Mouse (Mus musculus): ENCODE results near the gene Sh3rf3. TPM values are rescaled to one million over a fixed set of nuclear protein-coding genes. Genes with fewer than 3 reads are reported as not detected.
"Not testable (repeated sequence)": the region's sequence is repeated elsewhere in the genome, so short reads cannot be mapped to it uniquely, and the experiment has no call there.

Gene Sh3rf3
- total and polyA plus RNA-seq, 2 experiments from 2014 or later, result 0.18 TPM; not detected in 1

- no peaks in the 10 kb centered on the region for H3K36me3 ChIP-seq (replicated peaks; ENCODE audit: control insufficient read depth, insufficient read depth, low read length)
- H3K4me2 ChIP-seq (ENCODE audit: low read depth, low read length), result no peak overlapping the region
- WGBS, result 73% methylated on average over 8 of the region's 8 CpGs
- H3K27me3 ChIP-seq (ENCODE audit: control insufficient read depth, insufficient read depth, low read length), result no peaks in the 10 kb centered on the region
- ATAC-seq (ENCODE audit: insufficient read depth, low read depth) (no peak), DNase-seq (ENCODE audit: low spot score) (no peak)
- no peak overlapping the region for H3K9ac ChIP-seq (replicated peaks; ENCODE audit: low read depth, low read length)
- TF ChIP-seq EP300 (IDR thresholded peaks at IDR 0.05; ENCODE audit: low read depth) (no peak), CTCF (IDR thresholded peaks at IDR 0.05; ENCODE audit: low read depth) (no peak)
- no peaks in the 10 kb centered on the region for H3K4me1 ChIP-seq (ENCODE audit: control insufficient read depth, insufficient read depth)
- H3K27ac ChIP-seq (ENCODE audit: low read depth), result no peak overlapping the region
- H3K9me3 ChIP-seq (replicated peaks; ENCODE audit: control insufficient read depth, low read length), result no peaks in the 10 kb centered on the region
- no peak overlapping the region for H3K4me3 ChIP-seq (ENCODE audit: low read depth, low read length)
These were observed 278.4 kb downstream of the Sh3rf3 start for GRCm38 (mm10) chr10:59091556-59091955.

GRCm38 (mm10) chr10:59091988-59092387 is 278.8 kb downstream of the Sh3rf3 start:
- H3K4me1 ChIP-seq (ENCODE audit: control insufficient read depth, insufficient read depth), result no peaks in the 10 kb centered on the region
- no peak overlapping the region for H3K27ac ChIP-seq (ENCODE audit: low read depth)
- TF ChIP-seq CTCF (IDR thresholded peaks at IDR 0.05; ENCODE audit: low read depth) (no peak), EP300 (IDR thresholded peaks at IDR 0.05; ENCODE audit: low read depth) (no peak)
- no peaks in the 10 kb centered on the region for H3K36me3 ChIP-seq (replicated peaks; ENCODE audit: control insufficient read depth, insufficient read depth, low read length)
- DNase-seq (ENCODE audit: low spot score) (no peak), ATAC-seq (ENCODE audit: insufficient read depth, low read depth) (no peak)
- no peak overlapping the region for H3K9ac ChIP-seq (replicated peaks; ENCODE audit: low read depth, low read length)
- no peaks in the 10 kb centered on the region for H3K27me3 ChIP-seq (ENCODE audit: control insufficient read depth, insufficient read depth, low read length)
- no peak overlapping the region for H3K4me3 ChIP-seq (ENCODE audit: low read depth, low read length)
- H3K9me3 ChIP-seq (replicated peaks; ENCODE audit: control insufficient read depth, low read length), result no peaks in the 10 kb centered on the region
- H3K4me2 ChIP-seq (ENCODE audit: low read depth, low read length), result no peak overlapping the region
- 89% methylated on average over 7 of the region's 7 CpGs for WGBS

GRCm38 (mm10) chr10:59103076-59103475 is 289.9 kb downstream of the Sh3rf3 start:
- not testable (repeated sequence) for H3K4me3 ChIP-seq (ENCODE audit: low read depth, low read length); H3K9me3 ChIP-seq (replicated peaks; ENCODE audit: control insufficient read depth, low read length); H3K4me2 ChIP-seq (ENCODE audit: low read depth, low read length); H3K4me1 ChIP-seq (ENCODE audit: control insufficient read depth, insufficient read depth); H3K27me3 ChIP-seq (ENCODE audit: control insufficient read depth, insufficient read depth, low read length); H3K27ac ChIP-seq (ENCODE audit: low read depth); DNase-seq (ENCODE audit: low spot score); ATAC-seq (ENCODE audit: insufficient read depth, low read depth); H3K36me3 ChIP-seq (replicated peaks; ENCODE audit: control insufficient read depth, insufficient read depth, low read length); H3K9ac ChIP-seq (replicated peaks; ENCODE audit: low read depth, low read length)
- 86% methylated on average over 5 of the region's 5 CpGs for WGBS

DNA sequence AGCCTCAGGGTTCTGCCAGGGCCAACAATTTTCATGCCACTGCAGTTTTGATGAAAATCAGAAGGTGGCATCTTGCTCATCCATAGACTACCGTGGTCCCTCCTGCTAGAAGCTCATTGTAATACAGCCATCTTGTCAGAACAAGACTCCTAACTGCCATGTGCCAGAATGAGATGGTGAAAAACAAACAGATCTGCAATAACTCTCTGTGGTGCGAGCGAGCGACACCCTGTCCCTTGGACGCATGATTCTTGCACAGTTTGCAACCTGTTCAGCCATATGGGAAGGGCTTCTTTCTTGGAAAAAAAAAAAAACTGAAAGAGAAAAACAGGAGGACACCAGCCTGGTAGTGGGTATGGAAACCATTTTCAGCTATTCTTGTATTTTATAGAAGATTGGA is 291.5 kb downstream of the Sh3rf3 start:
- Histone ChIP-seq H3K27ac (ENCODE audit: low read depth) (no peak overlapping the region), H3K27me3 (ENCODE audit: control insufficient read depth, insufficient read depth, low read length) (no peaks in the 10 kb centered on the region), H3K9ac (replicated peaks; ENCODE audit: low read depth, low read length) (no peak overlapping the region), H3K36me3 (replicated peaks; ENCODE audit: control insufficient read depth, insufficient read depth, low read length) (no peaks in the 10 kb centered on the region), H3K4me3 (ENCODE audit: low read depth, low read length) (no peak overlapping the region), H3K9me3 (replicated peaks; ENCODE audit: control insufficient read depth, low read length) (no peaks in the 10 kb centered on the region), H3K4me1 (ENCODE audit: control insufficient read depth, insufficient read depth) (no peaks in the 10 kb centered on the region), H3K4me2 (ENCODE audit: low read depth, low read length) (no peak overlapping the region)
- TF ChIP-seq EP300 (IDR thresholded peaks at IDR 0.05; ENCODE audit: low read depth) (no peak), CTCF (IDR thresholded peaks at IDR 0.05; ENCODE audit: low read depth) (no peak)
- DNase-seq (ENCODE audit: low spot score) (no peak), ATAC-seq (ENCODE audit: insufficient read depth, low read depth) (no peak)
- 95% methylated on average over 5 of the region's 5 CpGs for WGBS

DNA sequence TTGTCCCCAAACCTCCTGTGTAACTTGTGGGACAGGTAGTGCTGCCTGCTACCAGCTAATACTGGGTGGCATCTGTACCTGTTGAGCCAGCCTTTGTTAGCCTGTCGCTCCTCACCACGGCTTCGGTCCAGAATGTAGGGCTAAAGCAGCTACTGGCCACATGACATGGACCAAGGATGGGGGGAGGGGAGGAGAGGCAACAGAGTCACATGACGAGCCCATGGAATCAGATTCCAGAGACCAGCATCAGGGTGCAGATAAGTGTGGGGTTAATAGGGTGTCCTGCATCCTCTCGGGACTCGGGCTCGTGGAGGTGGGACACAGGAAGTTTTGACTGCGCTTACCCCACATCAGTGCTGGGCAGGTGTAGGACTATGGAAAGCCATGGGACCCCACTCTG is 292.7 kb downstream of the Sh3rf3 start:
- no peaks in the 10 kb centered on the region for H3K36me3 ChIP-seq (replicated peaks; ENCODE audit: control insufficient read depth, insufficient read depth, low read length)
- TF ChIP-seq CTCF (IDR thresholded peaks at IDR 0.05; ENCODE audit: low read depth) (no peak), EP300 (IDR thresholded peaks at IDR 0.05; ENCODE audit: low read depth) (no peak)
- no peak overlapping the region for H3K27ac ChIP-seq (ENCODE audit: low read depth)
- H3K4me1 ChIP-seq (ENCODE audit: control insufficient read depth, insufficient read depth), result no peaks in the 10 kb centered on the region
- ATAC-seq (ENCODE audit: insufficient read depth, low read depth), result no peak
- no peaks in the 10 kb centered on the region for H3K9me3 ChIP-seq (replicated peaks; ENCODE audit: control insufficient read depth, low read length)
- no peak overlapping the region for H3K4me2 ChIP-seq (ENCODE audit: low read depth, low read length)
- DNase-seq (ENCODE audit: low spot score), result no peak
- 69% methylated on average over 8 of the region's 8 CpGs for WGBS
- H3K27me3 ChIP-seq (ENCODE audit: control insufficient read depth, insufficient read depth, low read length), result no peaks in the 10 kb centered on the region
- H3K9ac ChIP-seq (replicated peaks; ENCODE audit: low read depth, low read length), result no peak overlapping the region
- no peak overlapping the region for H3K4me3 ChIP-seq (ENCODE audit: low read depth, low read length)

- no peak overlapping the region for H3K4me3 ChIP-seq (ENCODE audit: low read depth, low read length)
- H3K4me2 ChIP-seq (ENCODE audit: low read depth, low read length), result no peak overlapping the region
- H3K27ac ChIP-seq (ENCODE audit: low read depth), result no peak overlapping the region
- no peak for DNase-seq (ENCODE audit: low spot score)
- no peaks in the 10 kb centered on the region for H3K9me3 ChIP-seq (replicated peaks; ENCODE audit: control insufficient read depth, low read length)
- no peaks in the 10 kb centered on the region for H3K27me3 ChIP-seq (ENCODE audit: control insufficient read depth, insufficient read depth, low read length)
- TF ChIP-seq EP300 (IDR thresholded peaks at IDR 0.05; ENCODE audit: low read depth), result no peak
- TF ChIP-seq CTCF (IDR thresholded peaks at IDR 0.05; ENCODE audit: low read depth), result no peak
- ATAC-seq (ENCODE audit: insufficient read depth, low read depth), result no peak
- no peaks in the 10 kb centered on the region for H3K4me1 ChIP-seq (ENCODE audit: control insufficient read depth, insufficient read depth)
- no peak overlapping the region for H3K9ac ChIP-seq (replicated peaks; ENCODE audit: low read depth, low read length)
- WGBS, result 78% methylated on average over 3 of the region's 3 CpGs
- H3K36me3 ChIP-seq (replicated peaks; ENCODE audit: control insufficient read depth, insufficient read depth, low read length), result no peaks in the 10 kb centered on the region
These were observed 293.5 kb downstream of the Sh3rf3 start for GRCm38 (mm10) chr10:59106644-59107043.
